Mouse (Mus musculus): Measurements from ENCODE around the gene Gcnt1. TPM values are rescaled to one million over a fixed set of nuclear protein-coding genes. Genes with fewer than 3 reads are reported as not detected.

Gcnt1 gene
- polyA plus RNA-seq, 1 experiment, result 11.5 TPM

- no peak for DNase-seq (ENCODE audit: low read depth)
These were observed 6.1 kb downstream of the Gcnt1 start for GRCm38 (mm10) chr19:17366364-17367090.

GRCm38 (mm10) chr19:17364741-17365140, 7.9 kb downstream of the Gcnt1 start:
- DNase-seq (ENCODE audit: low read depth), result no peak

DNA sequence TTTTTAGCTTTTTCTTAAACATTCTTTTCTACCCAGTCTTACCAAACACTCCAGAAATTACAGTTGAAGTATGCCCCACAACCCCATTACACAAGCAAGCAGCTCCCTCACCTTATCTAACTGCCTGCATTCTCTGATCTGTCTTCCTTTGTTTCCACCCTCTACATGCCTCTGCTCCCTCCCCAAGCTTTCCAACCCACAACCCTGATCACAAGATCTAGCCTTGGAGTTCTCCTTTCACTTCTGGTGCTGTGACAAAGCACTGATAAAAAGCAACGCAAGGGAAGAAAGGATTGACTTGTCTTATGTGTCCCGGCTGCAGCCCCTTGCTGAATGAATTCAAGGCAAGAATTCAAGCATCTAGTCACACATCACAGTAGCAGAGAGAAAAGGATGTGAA, 11.5 kb downstream of the Gcnt1 start:
- no peak for DNase-seq (ENCODE audit: low read depth)

DNA sequence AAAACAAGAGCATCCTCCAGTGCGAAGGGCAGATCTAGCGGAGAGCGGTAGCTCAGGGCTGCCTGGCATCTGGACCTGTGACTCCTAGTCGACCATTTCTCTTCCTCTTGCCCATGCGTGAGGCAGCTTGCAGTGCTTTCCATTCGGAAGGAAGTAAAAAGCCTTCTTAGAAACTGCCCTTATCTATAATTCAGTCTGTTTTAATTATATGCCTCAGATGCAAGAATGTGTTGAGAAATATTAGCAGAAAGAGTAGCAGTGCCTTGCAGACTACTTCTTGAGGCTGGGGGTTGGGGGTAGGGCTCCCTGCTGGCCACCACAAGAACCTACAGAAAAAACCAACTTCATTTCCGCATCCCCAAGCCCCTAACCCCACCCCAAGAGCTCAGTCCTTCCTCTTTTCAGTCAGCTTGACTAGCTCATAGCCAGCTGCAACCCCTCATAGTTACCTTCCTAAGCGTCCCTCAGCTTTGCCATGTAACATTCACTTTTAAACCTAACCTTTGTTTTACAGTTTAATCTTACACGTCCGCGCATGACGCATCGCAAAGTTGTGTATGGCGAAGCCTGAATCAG, 13.2 kb downstream of the Gcnt1 start:
- no peak for DNase-seq (ENCODE audit: low read depth)

GRCm38 (mm10) chr19:17357391-17357790, 15.3 kb downstream of the Gcnt1 start:
- no peak for DNase-seq (ENCODE audit: low read depth)

- DNase-seq (ENCODE audit: low read depth), result no peak
These were observed 15.7 kb downstream of the Gcnt1 start for GRCm38 (mm10) chr19:17356932-17357331.

DNA sequence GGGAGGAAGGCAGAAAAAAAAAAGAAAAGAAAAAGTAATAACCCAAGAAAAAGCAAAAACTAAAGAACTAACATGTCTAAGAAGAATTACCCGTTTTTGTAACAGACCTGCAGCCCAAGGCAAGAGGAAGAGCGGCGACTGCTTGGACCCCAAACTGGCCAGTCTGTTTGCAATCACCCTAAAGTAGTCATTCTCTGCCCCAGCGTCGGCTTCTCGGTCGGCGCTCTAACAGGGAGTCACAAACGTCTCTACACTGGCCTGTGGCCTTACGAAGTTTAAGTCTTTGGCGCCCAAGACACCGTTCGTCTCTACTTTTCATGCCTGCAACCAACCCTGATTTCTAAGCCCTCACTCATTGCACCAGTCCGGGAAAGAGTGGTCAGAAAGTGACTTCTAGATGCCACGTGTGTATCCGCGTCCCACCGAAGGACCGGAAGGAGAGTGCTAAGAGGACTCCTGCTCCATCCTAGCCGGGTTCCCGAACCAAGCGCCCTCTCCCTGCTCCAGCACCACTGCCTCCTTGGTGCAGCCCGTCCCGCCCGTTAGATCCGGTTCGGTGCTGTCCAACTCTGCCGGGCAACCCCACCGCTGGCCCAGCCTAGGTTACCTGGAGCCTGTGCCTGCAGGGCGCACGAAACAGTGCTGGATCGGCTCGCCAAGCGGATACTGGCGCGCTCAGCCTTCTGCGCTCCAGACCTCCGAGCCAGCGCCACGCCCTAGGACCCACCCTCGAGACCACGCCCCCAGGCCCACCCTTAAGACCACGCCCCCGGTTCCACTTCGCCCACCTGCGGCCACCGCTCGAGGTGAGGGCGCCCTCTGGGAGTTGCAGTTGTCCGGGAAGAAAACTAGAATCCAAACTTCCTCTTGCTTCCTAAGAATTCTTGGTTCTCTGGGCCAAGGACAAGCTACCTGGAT, 16.4 kb downstream of the Gcnt1 start:
- DNase-seq (ENCODE audit: low read depth), result no peak

DNA sequence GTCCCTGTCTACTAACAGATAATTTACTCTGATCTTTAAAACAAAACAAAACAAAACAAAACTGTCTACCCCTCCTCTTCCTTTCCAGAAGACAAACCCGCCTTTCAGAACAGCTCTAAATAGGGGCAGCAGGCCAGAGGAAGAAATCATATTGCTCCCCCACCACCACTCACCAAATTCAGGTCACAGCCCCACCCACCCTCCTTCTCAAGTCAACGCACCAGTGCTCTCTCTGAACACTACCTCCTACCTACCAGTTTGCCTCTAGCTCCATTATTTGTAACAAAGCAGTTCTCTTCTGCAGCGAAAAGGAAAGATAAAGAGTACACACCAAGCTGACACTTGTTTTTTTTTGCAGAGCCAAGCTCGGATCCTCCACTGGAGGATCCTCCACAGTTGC, 17.3 kb downstream of the Gcnt1 start:
- no peak for DNase-seq (ENCODE audit: low read depth)

- no peak for DNase-seq (ENCODE audit: low read depth)
These were observed 17.8 kb downstream of the Gcnt1 start for GRCm38 (mm10) chr19:17354797-17355196.

GRCm38 (mm10) chr19:17354362-17354761, 18.3 kb downstream of the Gcnt1 start:
- no peak for DNase-seq (ENCODE audit: low read depth)

DNA sequence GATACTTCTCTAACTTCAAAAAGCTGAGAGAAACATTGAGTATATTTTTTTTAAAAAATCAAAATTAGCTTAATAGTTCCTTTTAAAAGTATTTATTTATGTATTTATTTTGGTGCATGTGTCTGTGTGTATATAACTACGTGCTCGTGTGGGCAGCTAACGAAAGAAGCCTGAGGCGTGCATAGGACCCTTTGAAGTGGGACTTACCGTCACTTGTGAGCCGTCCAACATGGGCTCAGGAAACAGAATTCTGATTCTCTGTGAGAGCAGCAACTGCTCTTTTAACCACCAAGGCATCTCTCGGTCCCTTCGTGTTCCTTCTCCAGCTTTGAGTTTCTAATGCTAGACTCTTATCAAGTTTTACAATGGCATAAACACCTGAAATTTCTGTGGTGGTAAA, 18.9 kb downstream of the Gcnt1 start:
- DNase-seq (ENCODE audit: low read depth), result no peak

- DNase-seq (ENCODE audit: low read depth), result no peak
These were observed 24.8 kb downstream of the Gcnt1 start for GRCm38 (mm10) chr19:17347852-17348251.

- DNase-seq (ENCODE audit: low read depth), result no peak
These were observed 25.7 kb downstream of the Gcnt1 start for GRCm38 (mm10) chr19:17346716-17347474.

GRCm38 (mm10) chr19:17344881-17345280, 27.8 kb downstream of the Gcnt1 start:
- no peak for DNase-seq (ENCODE audit: low read depth)

DNA sequence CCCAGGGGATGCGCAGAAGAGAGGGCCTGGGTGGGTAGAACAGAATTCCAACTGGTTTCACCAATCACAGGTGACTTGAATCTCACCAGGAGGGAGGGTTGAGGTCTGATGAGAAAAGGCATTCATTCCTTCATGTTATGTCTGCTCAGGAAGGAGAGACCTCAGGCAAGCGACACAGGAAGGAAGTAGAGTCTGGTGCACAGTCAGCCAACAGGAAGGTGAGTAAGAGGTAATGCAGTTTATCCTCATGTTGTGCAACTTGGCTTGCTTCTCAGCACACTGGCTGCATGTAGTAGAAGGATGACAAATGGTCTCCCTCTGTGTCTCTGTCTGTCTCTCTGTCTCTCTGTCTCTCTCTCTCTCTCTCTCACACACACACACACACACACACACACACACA, 33.1 kb downstream of the Gcnt1 start:
- DNase-seq (ENCODE audit: low read depth), result no peak

- DNase-seq (ENCODE audit: low read depth), result no peak
These were observed 35.5 kb downstream of the Gcnt1 start for GRCm38 (mm10) chr19:17337057-17337679.

GRCm38 (mm10) chr19:17336646-17337045, 36.0 kb downstream of the Gcnt1 start:
- no peak for DNase-seq (ENCODE audit: low read depth)

GRCm38 (mm10) chr19:17334644-17335333, 37.9 kb downstream of the Gcnt1 start:
- no peak for DNase-seq (ENCODE audit: low read depth)

DNA sequence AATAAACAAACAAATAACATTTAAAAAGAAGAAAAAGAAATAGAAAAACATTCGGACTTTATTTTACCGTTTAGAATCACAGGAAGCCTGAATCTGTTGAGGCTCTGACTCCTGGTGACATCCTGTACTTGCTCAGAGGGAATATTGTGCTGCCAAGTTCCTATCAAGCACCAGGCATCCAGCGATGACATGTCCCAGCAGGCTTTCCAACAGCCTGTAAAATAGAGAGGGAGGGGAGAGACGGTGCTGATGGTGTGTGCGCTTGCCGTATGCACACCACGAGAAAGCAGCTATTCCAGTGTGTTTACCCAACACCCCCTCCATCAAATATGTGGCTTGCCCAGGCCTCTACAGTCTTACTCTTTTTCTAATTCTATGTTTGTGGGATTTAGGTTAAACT, 39.6 kb downstream of the Gcnt1 start:
- no peak for DNase-seq (ENCODE audit: low read depth)

- no peak for DNase-seq (ENCODE audit: low read depth)
These were observed 43.7 kb downstream of the Gcnt1 start for GRCm38 (mm10) chr19:17328916-17329315.

- DNase-seq (ENCODE audit: low read depth), result no peak
These were observed 44.7 kb downstream of the Gcnt1 start for GRCm38 (mm10) chr19:17327881-17328404.
